Mouse (Mus musculus): Measurements from ENCODE around the gene Atg7. TPM values are rescaled to one million over a fixed set of nuclear protein-coding genes. Genes with fewer than 3 reads are reported as not detected.

The Atg7 gene
- total and polyA plus RNA-seq, 2 experiments, result 18.8 to 31.7 TPM

DNA sequence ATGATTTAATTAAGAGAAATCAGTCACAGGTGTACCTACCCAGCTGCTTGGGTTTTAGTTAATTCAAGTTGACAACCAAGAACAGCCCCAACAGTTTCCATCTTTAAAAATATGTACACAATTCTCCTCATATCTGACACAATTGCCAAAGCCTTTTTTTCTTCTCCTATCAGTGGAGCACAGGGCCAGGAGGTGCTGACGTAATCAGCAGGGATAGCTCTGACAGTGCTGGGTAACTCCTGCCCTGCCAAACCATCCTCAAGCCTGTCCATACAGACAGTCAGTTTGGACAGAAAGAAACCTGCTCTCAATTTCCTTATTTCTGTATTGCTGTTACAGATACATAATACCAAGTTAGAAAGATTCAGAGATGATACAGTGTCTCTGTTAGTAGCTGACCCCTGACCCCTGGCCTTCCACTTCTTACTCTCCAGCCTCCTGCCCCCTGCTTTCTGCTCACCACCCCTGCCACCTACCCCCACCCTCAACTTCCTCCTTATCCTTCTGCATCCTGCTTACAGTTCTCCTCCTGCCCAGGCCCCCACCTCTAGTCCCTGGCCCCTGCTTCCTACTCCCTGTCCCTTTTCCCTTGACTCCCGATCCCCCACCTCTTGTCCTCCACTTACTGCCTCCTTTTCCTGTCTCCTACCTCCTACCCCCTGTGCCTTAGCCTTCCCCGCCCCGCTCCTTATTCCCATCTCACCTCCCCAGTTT is 16.5 kb downstream of the Atg7 start:
- no peak overlapping the region for H3K4me3 ChIP-seq (ENCODE audit: insufficient read depth, low read depth, low read length)
- DNase-seq (ENCODE audit: extremely low read depth, low read depth, low spot score), result peak; percentile 56
- WGBS, result 60% methylated on average over 4 of the region's 4 CpGs

DNA sequence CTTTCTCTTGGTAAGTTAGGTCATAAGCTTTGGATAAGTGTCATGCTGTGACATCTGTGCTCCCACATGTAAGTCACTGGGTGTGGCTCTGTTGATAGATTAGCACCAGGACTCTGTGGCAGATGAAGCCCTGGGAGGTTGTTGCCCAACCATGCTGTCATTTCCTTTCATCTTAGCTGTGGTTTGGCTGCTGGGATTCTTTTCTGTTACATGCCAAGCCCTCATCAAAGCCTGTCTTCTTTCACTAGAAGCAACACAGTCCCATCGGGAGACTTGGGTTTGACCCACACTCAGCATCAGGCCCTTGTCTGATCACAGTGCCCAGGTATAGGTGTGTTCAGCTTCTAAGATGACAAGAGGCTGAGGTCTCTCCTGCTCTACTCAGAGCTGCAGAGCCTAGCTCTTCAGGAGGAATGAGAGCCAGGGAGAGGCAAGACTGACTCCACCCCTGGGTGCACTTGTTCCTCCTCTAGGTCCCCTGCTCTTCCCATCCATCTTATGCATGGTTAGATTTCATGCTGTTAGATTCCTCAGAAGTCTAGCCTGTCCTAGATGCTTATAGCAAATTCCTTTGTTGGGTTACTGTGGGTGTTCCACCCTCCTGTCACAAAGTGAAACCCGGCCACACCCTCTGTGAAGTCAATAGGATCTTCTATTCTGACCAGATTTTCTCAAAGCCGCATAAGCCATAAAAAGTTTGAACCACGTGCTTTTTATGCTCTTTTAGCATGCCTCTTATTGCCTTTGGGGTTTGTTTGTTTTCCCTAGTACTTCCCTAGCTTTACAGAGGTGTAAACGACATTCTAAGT is 17.3 kb downstream of the Atg7 start:
- H3K27ac ChIP-seq (replicated peaks; ENCODE audit: insufficient read depth, low read depth, low read length), result no peak overlapping the region
- WGBS, result 57% methylated on average over 5 of the region's 5 CpGs
- H3K9ac ChIP-seq (ENCODE audit: low read depth, low read length), result no peak overlapping the region
- H3K79me2 ChIP-seq (ENCODE audit: control insufficient read depth, insufficient read depth, low read length), result peaks cover 2% of the 10 kb centered on the region; the same call in 1 of the 2 replicates
- no peaks in the 10 kb centered on the region for H3K27me3 ChIP-seq (ENCODE audit: control insufficient read depth, insufficient read depth, low read length)
- DNase-seq (ENCODE audit: extremely low read depth, low read depth, low spot score), result peak; percentile 34
- H3K36me3 ChIP-seq (ENCODE audit: control insufficient read depth, insufficient read depth, low read length), result no peaks in the 10 kb centered on the region
- TF ChIP-seq CTCF (IDR thresholded peaks at IDR 0.05; ENCODE audit: low read depth, low read length) (no peak), POLR2A (IDR thresholded peaks at IDR 0.05; ENCODE audit: extremely low read depth, insufficient read depth, low read length) (no peak)
- peaks cover 36% of the 10 kb centered on the region for H3K4me1 ChIP-seq (ENCODE audit: control insufficient read depth, insufficient read depth, low read length)
- no peak overlapping the region for H3K4me3 ChIP-seq (ENCODE audit: insufficient read depth, low read depth, low read length)

More for the DNA sequence above, 16.5 kb downstream of the Atg7 start:
- Histone ChIP-seq H3K27ac (replicated peaks; ENCODE audit: insufficient read depth, low read depth, low read length) (no peak overlapping the region), H3K4me1 (ENCODE audit: control insufficient read depth, insufficient read depth, low read length) (peaks cover 34% of the 10 kb centered on the region), H3K27me3 (ENCODE audit: control insufficient read depth, insufficient read depth, low read length) (no peaks in the 10 kb centered on the region), H3K9ac (ENCODE audit: low read depth, low read length) (no peak overlapping the region), H3K36me3 (ENCODE audit: control insufficient read depth, insufficient read depth, low read length) (no peaks in the 10 kb centered on the region), H3K79me2 (ENCODE audit: control insufficient read depth, insufficient read depth, low read length) (peaks cover 2% of the 10 kb centered on the region; the same call in 1 of the 2 replicates)
- TF ChIP-seq POLR2A (IDR thresholded peaks at IDR 0.05; ENCODE audit: extremely low read depth, insufficient read depth, low read length), result no peak
- no peak for TF ChIP-seq CTCF (IDR thresholded peaks at IDR 0.05; ENCODE audit: low read depth, low read length)

DNA sequence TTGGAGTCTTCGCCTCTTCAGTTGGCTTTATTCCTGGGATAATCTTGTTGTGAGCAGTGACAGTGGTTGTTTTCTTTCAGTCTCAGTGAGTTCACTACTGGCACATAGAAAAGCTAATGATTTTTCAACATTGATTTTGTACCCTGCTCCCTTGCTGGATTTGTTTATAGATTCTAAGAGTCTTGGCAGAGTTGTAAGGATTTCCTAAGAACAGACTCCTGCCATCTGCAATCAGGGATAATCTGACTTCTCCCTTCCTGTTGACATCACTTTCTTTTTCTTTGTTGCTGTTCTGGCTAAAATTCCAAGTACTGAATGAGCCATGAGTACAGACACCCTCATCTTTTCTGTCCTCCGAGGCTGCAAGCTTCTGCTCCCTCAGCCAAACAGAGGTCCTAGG is 20.8 kb downstream of the Atg7 start:
- DNase-seq (ENCODE audit: extremely low read depth, low read depth, low spot score), result peak; percentile 96
- Histone ChIP-seq H3K4me3 (ENCODE audit: insufficient read depth, low read depth, low read length) (no peak overlapping the region), H3K79me2 (ENCODE audit: control insufficient read depth, insufficient read depth, low read length) (peaks cover 2% of the 10 kb centered on the region; the same call in 1 of the 2 replicates), H3K9ac (ENCODE audit: low read depth, low read length) (peak overlapping the region; percentile 71), H3K36me3 (ENCODE audit: control insufficient read depth, insufficient read depth, low read length) (no peaks in the 10 kb centered on the region), H3K27ac (replicated peaks; ENCODE audit: insufficient read depth, low read depth, low read length) (peak overlapping the region; percentile 91), H3K27me3 (ENCODE audit: control insufficient read depth, insufficient read depth, low read length) (no peaks in the 10 kb centered on the region), H3K4me1 (ENCODE audit: control insufficient read depth, insufficient read depth, low read length) (peaks cover 20% of the 10 kb centered on the region)
- 12% methylated on average over 2 of the region's 2 CpGs for WGBS
- TF ChIP-seq CTCF (IDR thresholded peaks at IDR 0.05; ENCODE audit: low read depth, low read length), result no peak

DNA sequence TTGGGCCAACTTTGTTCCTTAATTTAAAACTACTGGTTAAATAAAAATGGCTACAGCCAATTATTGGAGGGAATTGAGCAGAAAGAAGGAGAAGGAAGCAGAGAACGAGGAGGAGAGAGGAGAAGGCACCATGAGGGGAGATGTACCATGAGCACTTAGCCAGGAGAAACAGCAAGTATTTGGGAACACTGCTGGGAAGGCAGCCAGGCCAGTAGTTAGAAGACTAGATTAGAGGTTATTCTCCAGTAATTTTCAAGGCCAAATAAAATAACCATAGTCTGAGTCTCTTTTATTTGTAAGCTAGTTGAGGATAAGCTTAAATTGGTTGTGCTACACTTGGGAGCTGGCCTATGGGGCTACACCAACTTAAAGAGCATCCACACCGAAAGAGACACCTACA is 21.8 kb downstream of the Atg7 start:
- TF ChIP-seq POLR2A (IDR thresholded peaks at IDR 0.05; ENCODE audit: extremely low read depth, insufficient read depth, low read length), result no peak
- WGBS, result 82% methylated on average over 2 of the region's 2 CpGs
- H3K4me3 ChIP-seq (ENCODE audit: insufficient read depth, low read depth, low read length), result no peak overlapping the region

GRCm38 (mm10) chr6:114667518-114667917 is 24.6 kb downstream of the Atg7 start:
- Histone ChIP-seq H3K27ac (replicated peaks; ENCODE audit: insufficient read depth, low read depth, low read length) (no peak overlapping the region), H3K4me1 (ENCODE audit: control insufficient read depth, insufficient read depth, low read length) (peaks cover 12% of the 10 kb centered on the region), H3K9ac (ENCODE audit: low read depth, low read length) (no peak overlapping the region), H3K36me3 (ENCODE audit: control insufficient read depth, insufficient read depth, low read length) (no peaks in the 10 kb centered on the region), H3K4me3 (ENCODE audit: insufficient read depth, low read depth, low read length) (no peak overlapping the region), H3K79me2 (ENCODE audit: control insufficient read depth, insufficient read depth, low read length) (no peaks in the 10 kb centered on the region; the same call in 1 of the 2 replicates), H3K27me3 (ENCODE audit: control insufficient read depth, insufficient read depth, low read length) (no peaks in the 10 kb centered on the region)
- WGBS, result 95% methylated on average over 6 of the region's 6 CpGs
- DNase-seq (ENCODE audit: extremely low read depth, low read depth, low spot score), result no peak
- no peak for TF ChIP-seq CTCF (IDR thresholded peaks at IDR 0.05; ENCODE audit: low read depth, low read length)
- no peak for TF ChIP-seq POLR2A (IDR thresholded peaks at IDR 0.05; ENCODE audit: extremely low read depth, insufficient read depth, low read length)

More for the DNA sequence above, 21.8 kb downstream of the Atg7 start:
- Histone ChIP-seq H3K79me2 (ENCODE audit: control insufficient read depth, insufficient read depth, low read length) (peaks cover 2% of the 10 kb centered on the region; the same call in 1 of the 2 replicates), H3K27me3 (ENCODE audit: control insufficient read depth, insufficient read depth, low read length) (no peaks in the 10 kb centered on the region), H3K9ac (ENCODE audit: low read depth, low read length) (no peak overlapping the region), H3K4me1 (ENCODE audit: control insufficient read depth, insufficient read depth, low read length) (peaks cover 18% of the 10 kb centered on the region), H3K36me3 (ENCODE audit: control insufficient read depth, insufficient read depth, low read length) (no peaks in the 10 kb centered on the region), H3K27ac (replicated peaks; ENCODE audit: insufficient read depth, low read depth, low read length) (no peak overlapping the region)
- DNase-seq (ENCODE audit: extremely low read depth, low read depth, low spot score), result peak; percentile 58

DNA sequence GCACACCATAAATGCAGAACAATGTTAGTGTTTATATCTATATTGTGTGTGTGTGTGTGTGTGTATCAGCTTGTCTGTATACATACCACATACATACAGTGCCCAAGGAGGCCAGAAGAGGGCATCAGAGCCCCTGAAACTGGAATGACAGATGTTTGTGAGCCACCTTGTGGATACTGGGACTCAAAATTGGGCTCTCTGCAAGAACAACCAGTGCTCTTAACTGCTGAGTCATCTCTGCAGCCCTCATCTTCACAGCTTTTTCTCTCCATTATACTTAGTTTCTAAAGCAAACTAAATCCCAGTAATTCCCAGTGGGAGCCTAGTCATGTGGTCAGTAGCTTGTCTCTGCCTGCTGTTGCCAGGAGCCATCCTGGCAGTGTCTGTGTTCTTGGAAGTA is 31.9 kb downstream of the Atg7 start:
- no peaks in the 10 kb centered on the region for H3K4me1 ChIP-seq (ENCODE audit: control insufficient read depth, insufficient read depth, low read length)
- no peak for DNase-seq (ENCODE audit: extremely low read depth, low read depth, low spot score)
- peaks cover 16% of the 10 kb centered on the region for H3K36me3 ChIP-seq (ENCODE audit: control insufficient read depth, insufficient read depth, low read length)
- H3K27me3 ChIP-seq (ENCODE audit: control insufficient read depth, insufficient read depth, low read length), result no peaks in the 10 kb centered on the region
- TF ChIP-seq CTCF (IDR thresholded peaks at IDR 0.05; ENCODE audit: low read depth, low read length) (no peak), POLR2A (IDR thresholded peaks at IDR 0.05; ENCODE audit: extremely low read depth, insufficient read depth, low read length) (no peak)
- H3K79me2 ChIP-seq (ENCODE audit: control insufficient read depth, insufficient read depth, low read length), result no peaks in the 10 kb centered on the region
- no peak overlapping the region for H3K4me3 ChIP-seq (ENCODE audit: insufficient read depth, low read depth, low read length)
- H3K27ac ChIP-seq (replicated peaks; ENCODE audit: insufficient read depth, low read depth, low read length), result no peak overlapping the region
- H3K9ac ChIP-seq (ENCODE audit: low read depth, low read length), result no peak overlapping the region
